Mouse (Mus musculus) naive thymus-derived CD4-positive, alpha-beta T cell, adult 2 months (primary cell): ENCODE data around the gene Alkbh7.

Experiments used
- DNase-seq: peaks from one replicate; pipeline ENCODE4 v3.0.0-alpha.2; 2011; ENCODE audit warnings: low read depth

Gene Alkbh7

GRCm38 (mm10) chr17:56986105-56986805, 10.9 kb upstream of the Alkbh7 start:
- no peak for DNase-seq

GRCm38 (mm10) chr17:56988441-56988840, 8.7 kb upstream of the Alkbh7 start:
- DNase-seq, result no peak

- no peak for DNase-seq
Measured at GRCm38 (mm10) chr17:56988921-56989430, 8.2 kb upstream of the Alkbh7 start.

- DNase-seq, result no peak
Measured at GRCm38 (mm10) chr17:56989467-56990114, 7.5 kb upstream of the Alkbh7 start.

- DNase-seq, result peak; percentile 97
Measured at GRCm38 (mm10) chr17:56990115-56990746, 6.9 kb upstream of the Alkbh7 start, which contains the start of gene Clpp. Gene Clpp, plus strand, starts transcription at chr17:56990305.

GRCm38 (mm10) chr17:56990966-56991365, 6.2 kb upstream of the Alkbh7 start:
- no peak for DNase-seq

GRCm38 (mm10) chr17:56995046-56995445, 2.1 kb upstream of the Alkbh7 start:
- DNase-seq, result no peak

- DNase-seq, result no peak
Measured at GRCm38 (mm10) chr17:56996506-56996905, 633 bp upstream of the Alkbh7 start.

GRCm38 (mm10) chr17:56999414-56999813, 2.3 kb downstream of the Alkbh7 start:
- DNase-seq, result no peak

GRCm38 (mm10) chr17:56999968-57000609, 3.0 kb downstream of the Alkbh7 start, which contains the start of gene Pspn:
Gene Pspn, minus strand, starts transcription at chr17:57000018.
- no peak for DNase-seq

GRCm38 (mm10) chr17:57001228-57001627, 4.1 kb downstream of the Alkbh7 start:
- no peak for DNase-seq

- no peak for DNase-seq
Measured at GRCm38 (mm10) chr17:57003994-57004393, 6.9 kb downstream of the Alkbh7 start.

- DNase-seq, result no peak
Measured at GRCm38 (mm10) chr17:57007137-57007905, 10.2 kb downstream of the Alkbh7 start.

- DNase-seq, result no peak
Measured at GRCm38 (mm10) chr17:57010911-57011235, 13.7 kb downstream of the Alkbh7 start.

- DNase-seq, result peak; percentile 100
Measured at GRCm38 (mm10) chr17:57011236-57012141, 14.3 kb downstream of the Alkbh7 start, which contains the start of the genes Gtf2f1 and Gm17949. Gene Gtf2f1, minus strand, starts transcription at chr17:57011288. Gene Gm17949, plus strand, starts transcription at chr17:57011469.

GRCm38 (mm10) chr17:57012245-57012795, 15.2 kb downstream of the Alkbh7 start:
- no peak for DNase-seq

GRCm38 (mm10) chr17:57019693-57020092, 22.6 kb downstream of the Alkbh7 start:
- DNase-seq, result no peak

- DNase-seq, result no peak
Measured at GRCm38 (mm10) chr17:57020960-57021359, 23.8 kb downstream of the Alkbh7 start.

- DNase-seq, result no peak
Measured at GRCm38 (mm10) chr17:57027471-57027870, 30.3 kb downstream of the Alkbh7 start.

GRCm38 (mm10) chr17:57029691-57030090, 32.6 kb downstream of the Alkbh7 start:
- no peak for DNase-seq
